Mouse (Mus musculus) heart, embryonic 11.5 days (tissue): ENCODE data around the gene Astn2. TPM values are rescaled to one million over a fixed set of nuclear protein-coding genes. Genes with fewer than 3 reads are reported as not detected.
A peak's percentile ranks its signal among the peaks of the same experiment; 100 is the strongest.

Experiments
- ATAC-seq: fragments of 200-750 bp; cut with Nextera tagmentation; replicated peaks from 2 replicates; pipeline ENCODE4 v1.8.0; 2017; ENCODE audit warnings: moderate library complexity; ENCODE audit not compliant: insufficient number of reproducible peaks, low FRiP score, low TSS enrichment
- H3K27ac ChIP-seq: fragments of 300-500 bp; sonication (generic); 2 replicates; pipeline ENCODE4 v1.5.1; 2014; ENCODE audit warnings: mild to moderate bottlenecking, low read depth, low read length
- H3K27me3 ChIP-seq: fragments of 300-500 bp; sonication (generic); 2 replicates; pipeline ENCODE4 v1.6.1; 2014; ENCODE audit warnings: mild to moderate bottlenecking, low read length, mixed read lengths; ENCODE audit not compliant: control insufficient read depth, insufficient read depth
- H3K36me3 ChIP-seq: fragments of 300-500 bp; sonication (generic); 2 replicates; pipeline ENCODE4 v1.6.1; 2014; ENCODE audit warnings: mild to moderate bottlenecking, low read length, moderate library complexity, mixed read lengths; ENCODE audit not compliant: control insufficient read depth, insufficient read depth
- H3K4me1 ChIP-seq: fragments of 300-500 bp; sonication (generic); 2 replicates; pipeline ENCODE4 v1.6.1; 2014; ENCODE audit warnings: low read length; ENCODE audit not compliant: control insufficient read depth, insufficient read depth
- H3K4me2 ChIP-seq: fragments of 300-500 bp; sonication (generic); 2 replicates; pipeline ENCODE4 v1.6.1; 2014; ENCODE audit warnings: mild to moderate bottlenecking, moderate library complexity
- H3K4me3 ChIP-seq: fragments of 300-500 bp; sonication (generic); 2 replicates; pipeline ENCODE4 v1.5.1; 2014; ENCODE audit warnings: low read depth, low read length
- H3K9ac ChIP-seq: fragments of 300-500 bp; sonication (generic); 2 replicates; pipeline ENCODE4 v1.6.1; 2014; ENCODE audit warnings: mild to moderate bottlenecking, low read depth, low read length, moderate library complexity
- H3K9me3 ChIP-seq: fragments of 300-500 bp; sonication (generic); replicated peaks from 2 replicates; pipeline ENCODE4 v1.6.1; 2016; ENCODE audit warnings: low read length; ENCODE audit not compliant: control insufficient read depth
- WGBS: fragments of 180-500 bp; shearing (Covaris S2); extraction: QIAGEN DNeasy Blood & Tissue Kit; methylation state at CpG from one replicate; pipeline ENCODE4 v1.1.7; 2014; ENCODE audit not compliant: insufficient replicate concordance; 5-methylcytosine and 5-hydroxymethylcytosine counted together
- polyA plus RNA-seq: library from polyadenylated mRNA; unstranded; fragments of >200 nt; fragmentation: Nextera tagmentation; extraction: Ambion mirVana; gene quantifications from 2 replicates; pipeline ENCODE4 v1.2.1, GENCODE M21; 2014

The Astn2 gene
- 0.04 and 0.14 TPM in 2 replicates for polyA plus RNA-seq

DNA sequence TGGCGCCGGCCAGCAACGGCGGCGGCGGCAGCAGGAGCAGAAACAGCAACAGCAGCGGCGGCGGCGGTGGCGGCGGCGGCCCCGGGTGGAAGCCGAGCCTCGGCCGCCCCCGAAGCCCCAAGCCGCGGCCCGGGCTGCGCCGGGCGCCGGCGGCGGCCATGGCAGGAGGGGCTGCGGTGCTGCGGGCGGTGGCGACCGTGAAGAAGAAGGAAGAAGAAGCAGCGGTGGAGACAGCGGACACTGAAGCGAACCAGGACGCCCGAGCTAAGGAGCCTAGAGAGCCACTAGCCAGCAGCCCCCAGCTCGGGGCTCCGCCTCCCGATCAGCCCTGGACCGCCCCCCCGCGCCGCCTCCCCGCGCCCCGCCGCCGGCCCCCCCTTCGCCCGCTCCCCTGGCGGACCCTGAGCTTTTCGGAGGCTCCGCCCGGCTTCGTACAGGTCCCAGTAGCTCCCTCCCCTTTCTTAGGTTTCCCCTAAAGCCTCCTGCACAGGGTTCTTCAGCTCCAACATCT, at the start of gene Astn2:
Astn2 (minus strand) TSS at position 411 of the 511 bp plus-strand sequence.
- ATAC-seq = peak; percentile 18
- Histone ChIP-seq H3K27ac (no peak within 1 kb of the TSS), H3K27me3 (peaks cover 44% of the 10 kb centered on the region)

DNA sequence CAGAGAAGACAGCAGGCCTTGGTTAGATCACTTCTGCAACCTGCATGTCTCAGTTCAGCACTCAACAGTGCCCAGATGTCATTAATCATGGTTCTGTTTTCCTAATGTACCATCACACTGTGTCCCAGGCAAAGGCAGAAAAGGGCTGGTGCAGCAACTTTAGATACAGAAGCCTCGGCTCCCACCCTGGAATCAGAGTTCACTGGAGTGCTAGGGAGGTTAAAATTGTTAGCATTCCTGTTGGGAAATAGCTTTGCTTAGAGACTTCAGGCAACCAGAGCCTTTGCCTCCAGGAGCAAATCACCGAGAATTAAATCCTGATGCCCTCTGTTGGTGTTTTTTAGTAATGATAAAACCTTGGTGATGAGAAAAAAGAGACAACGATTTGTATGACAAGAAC, 45.7 kb upstream of the Astn2 start:
- Histone ChIP-seq H3K4me1 (no peaks in the 10 kb centered on the region), H3K4me3 (no peak overlapping the region), H3K9ac (no peak overlapping the region), H3K9me3 (no peaks in the 10 kb centered on the region), H3K4me2 (no peak overlapping the region), H3K27me3 (no peaks in the 10 kb centered on the region), H3K27ac (no peak overlapping the region), H3K36me3 (no peaks in the 10 kb centered on the region)
- no peak for ATAC-seq
- WGBS = 29% methylated on average over 3 of the region's 3 CpGs

More for the DNA sequence above, at the start of gene Astn2:
- H3K9me3 ChIP-seq = no peaks in the 10 kb centered on the region
- under 1% methylated on average over 21 of the region's 56 CpGs for WGBS
- no peaks in the 10 kb centered on the region; the same call in 1 of the 2 replicates for H3K4me1 ChIP-seq
- H3K4me2 ChIP-seq = peak within 1 kb of the TSS; percentile 98
- peak within 1 kb of the TSS; percentile 52; the same call in 1 of the 2 replicates for H3K9ac ChIP-seq
- no peaks in the 10 kb centered on the region for H3K36me3 ChIP-seq
- H3K4me3 ChIP-seq = peak within 1 kb of the TSS; percentile 69

DNA sequence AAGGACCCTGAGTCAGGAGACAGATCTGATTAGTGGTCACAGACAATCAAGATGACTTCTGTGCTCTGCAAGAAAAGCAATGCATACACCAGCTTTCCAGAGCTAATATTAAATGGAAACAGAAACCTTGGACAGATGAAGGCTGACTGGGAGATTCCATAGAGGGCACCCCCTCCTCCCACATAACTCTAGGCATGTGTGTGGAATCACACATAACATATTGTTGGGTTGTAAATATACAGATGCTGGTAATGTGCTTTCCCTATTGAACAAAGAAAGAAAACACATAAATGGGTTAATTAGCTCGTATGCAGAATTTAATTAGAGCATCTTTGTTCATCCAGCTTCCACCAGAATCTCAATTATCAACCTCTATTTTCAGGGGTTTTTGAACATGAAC, 26.8 kb upstream of the Astn2 start:
- H3K27me3 ChIP-seq = no peaks in the 10 kb centered on the region
- H3K4me3 ChIP-seq = no peak overlapping the region
- no peak for ATAC-seq
- no peaks in the 10 kb centered on the region for H3K36me3 ChIP-seq
- no peak overlapping the region for H3K27ac ChIP-seq
- no peak overlapping the region for H3K9ac ChIP-seq
- H3K4me1 ChIP-seq = no peaks in the 10 kb centered on the region
- 47% methylated on average over 1 of the region's 1 CpGs for WGBS
- H3K4me2 ChIP-seq = no peak overlapping the region
- no peaks in the 10 kb centered on the region for H3K9me3 ChIP-seq

DNA sequence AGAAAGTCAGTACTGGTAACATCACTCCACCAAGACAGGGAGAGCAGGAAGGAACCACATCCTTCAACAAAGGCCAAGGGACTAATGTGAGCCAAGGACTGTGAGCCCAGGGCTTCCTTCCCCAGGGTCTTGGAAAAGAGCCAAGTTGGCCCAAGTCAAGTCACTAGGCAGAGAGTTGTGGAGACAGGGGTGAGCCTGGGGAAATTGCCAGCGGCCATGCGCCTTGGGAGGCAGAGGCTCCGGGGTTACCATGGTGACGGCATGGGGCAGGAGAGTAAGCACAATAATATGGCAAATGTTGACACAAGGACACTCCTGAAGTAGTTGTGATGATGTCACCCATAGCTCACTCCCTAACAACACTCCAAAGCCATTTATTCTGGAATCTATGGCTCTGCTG, 21.4 kb upstream of the Astn2 start:
- H3K9ac ChIP-seq = no peak overlapping the region
- no peak for ATAC-seq
- no peaks in the 10 kb centered on the region for H3K27me3 ChIP-seq
- H3K4me1 ChIP-seq = no peaks in the 10 kb centered on the region
- H3K4me2 ChIP-seq = no peak overlapping the region
- no peaks in the 10 kb centered on the region for H3K9me3 ChIP-seq
- H3K27ac ChIP-seq = no peak overlapping the region
- no peak overlapping the region for H3K4me3 ChIP-seq
- 76% methylated on average over 4 of the region's 4 CpGs for WGBS
- no peaks in the 10 kb centered on the region for H3K36me3 ChIP-seq

DNA sequence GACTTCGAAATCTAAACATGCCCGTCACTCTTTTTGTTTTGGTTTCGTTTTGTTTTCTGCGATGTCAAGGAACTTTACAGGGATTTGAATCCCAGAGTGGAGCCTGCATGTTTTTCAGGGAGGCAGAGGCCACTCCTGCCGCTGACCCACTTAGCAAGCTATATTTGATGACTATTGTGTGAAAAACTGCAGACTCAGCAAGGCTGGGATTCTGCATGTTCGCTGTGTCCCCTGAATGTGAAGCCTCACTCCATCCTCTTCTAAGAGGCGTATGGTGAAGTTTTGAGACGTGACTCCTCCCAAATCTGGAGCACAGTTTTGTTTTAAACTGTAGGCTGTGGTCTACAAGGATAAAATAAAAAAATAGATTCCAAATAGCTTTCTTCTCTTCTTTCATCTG, 10.4 kb upstream of the Astn2 start:
- 71% methylated on average over 8 of the region's 8 CpGs for WGBS
- Histone ChIP-seq H3K4me3 (no peak overlapping the region), H3K4me1 (no peaks in the 10 kb centered on the region), H3K4me2 (no peak overlapping the region), H3K36me3 (no peaks in the 10 kb centered on the region), H3K9ac (no peak overlapping the region), H3K27me3 (no peaks in the 10 kb centered on the region), H3K9me3 (no peaks in the 10 kb centered on the region), H3K27ac (no peak overlapping the region)
- no peak for ATAC-seq

DNA sequence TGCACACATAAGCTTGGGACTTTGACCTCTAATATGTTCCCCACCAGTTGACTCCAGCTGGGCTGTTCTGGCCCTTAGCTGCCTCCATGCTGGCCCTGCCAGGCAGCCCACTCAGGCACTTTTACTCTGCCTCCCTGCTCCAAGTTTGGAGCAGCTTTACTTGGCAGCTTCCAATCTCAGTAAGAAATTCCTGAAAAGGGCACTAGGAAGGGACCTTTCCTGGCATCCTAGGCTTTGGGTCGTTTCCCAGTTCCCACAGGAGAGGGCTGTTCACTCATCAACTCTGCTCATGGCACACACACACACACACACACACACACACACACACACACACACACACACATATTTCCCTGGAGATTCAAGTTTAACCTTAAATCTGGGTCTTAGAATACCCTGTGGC, 675 bp upstream of the Astn2 start:
- WGBS = 17% methylated on average over 1 of the region's 1 CpGs
- Histone ChIP-seq H3K4me2 (no peak overlapping the region), H3K4me3 (no peak overlapping the region; the same call in 1 of the 2 replicates), H3K9me3 (no peaks in the 10 kb centered on the region), H3K27ac (no peak overlapping the region), H3K27me3 (peaks cover 44% of the 10 kb centered on the region), H3K9ac (no peak overlapping the region), H3K36me3 (no peaks in the 10 kb centered on the region), H3K4me1 (no peaks in the 10 kb centered on the region; the same call in 1 of the 2 replicates)
- ATAC-seq = no peak

DNA sequence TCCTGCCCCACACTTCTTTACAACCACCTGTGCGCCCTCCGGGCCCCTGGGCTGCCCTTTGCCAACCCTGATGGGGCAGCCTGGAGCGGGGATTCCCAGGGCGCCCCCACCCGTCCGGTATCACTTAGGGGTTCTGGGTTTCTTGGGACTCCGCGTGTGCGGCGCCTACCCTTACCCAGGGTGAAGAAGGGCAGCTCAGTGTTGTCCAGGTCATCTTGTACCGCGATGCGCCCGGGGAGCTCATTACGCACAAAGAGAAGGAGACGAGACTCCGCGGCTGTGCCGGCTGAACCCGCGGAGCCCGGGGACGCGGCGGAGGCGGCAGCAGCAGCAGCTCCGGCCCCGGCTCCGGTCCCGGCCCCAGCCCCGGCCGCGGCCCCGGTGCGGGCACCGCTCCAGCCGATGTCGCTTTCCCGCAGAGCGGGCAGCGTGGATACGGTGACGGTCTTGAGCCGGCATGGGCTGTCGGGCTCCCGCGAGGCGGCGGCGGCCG, 657 bp downstream of the Astn2 start:
- Histone ChIP-seq H3K27me3 (peaks cover 44% of the 10 kb centered on the region), H3K9ac (peak overlapping the region; percentile 52; the same call in 1 of the 2 replicates), H3K4me1 (no peaks in the 10 kb centered on the region; the same call in 1 of the 2 replicates), H3K9me3 (no peaks in the 10 kb centered on the region), H3K27ac (no peak overlapping the region), H3K36me3 (no peaks in the 10 kb centered on the region), H3K4me2 (peak overlapping the region; percentile 98), H3K4me3 (peak overlapping the region; percentile 69)
- WGBS = 0% methylated on average over 40 of the region's 51 CpGs
- 0 out of 2 replicates have a peak, but pooled peaks have one; percentile 24 for ATAC-seq

DNA sequence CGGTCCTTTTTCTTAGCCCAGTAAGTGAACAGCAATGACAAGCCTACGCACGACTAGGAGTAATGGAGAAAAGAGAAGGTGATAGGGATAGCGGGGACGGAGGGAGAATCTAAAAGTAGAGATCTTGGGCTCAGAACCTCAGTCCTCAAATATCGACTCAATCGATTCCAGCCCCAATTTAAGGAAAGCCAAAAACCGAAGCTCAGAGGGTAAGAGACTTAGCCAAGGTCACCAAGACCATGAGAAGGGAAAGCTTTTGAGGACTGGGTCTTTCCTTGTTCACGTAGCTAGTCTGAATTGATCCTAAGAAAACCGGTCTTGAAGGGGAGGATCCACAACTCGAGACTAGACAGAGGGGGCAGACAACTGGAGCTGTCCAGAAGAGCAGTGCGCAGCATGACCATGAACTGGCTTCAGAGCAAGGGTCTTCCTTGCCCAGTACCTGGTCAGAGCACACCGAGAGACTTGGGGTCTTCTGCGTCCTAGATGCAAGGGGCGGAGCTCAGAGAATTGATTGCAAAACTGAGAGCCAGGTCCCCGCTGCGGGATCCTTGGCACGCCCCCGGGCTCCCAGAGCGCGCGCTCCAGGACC, 1.2 kb downstream of the Astn2 start:
- H3K36me3 ChIP-seq = no peaks in the 10 kb centered on the region
- peak overlapping the region; percentile 69 for H3K4me3 ChIP-seq
- under 1% methylated on average over 22 of the region's 22 CpGs for WGBS
- H3K9ac ChIP-seq = no peak overlapping the region
- peaks cover 44% of the 10 kb centered on the region for H3K27me3 ChIP-seq
- no peak overlapping the region for H3K27ac ChIP-seq
- H3K9me3 ChIP-seq = no peaks in the 10 kb centered on the region
- no peaks in the 10 kb centered on the region; the same call in 1 of the 2 replicates for H3K4me1 ChIP-seq
- ATAC-seq = no peak
- H3K4me2 ChIP-seq = peak overlapping the region; percentile 98
